ENCODE assay signal across 8 mouse cellular contexts in genomic region chr7:128591345-128592084, GRCm38 (mm10). TPM values are rescaled to one million over a fixed set of nuclear protein-coding genes. Genes with fewer than 3 reads are reported as not detected.
DNase-seq lines count a peak whose midpoint lies in the region; ATAC-seq and TF ChIP-seq lines count a peak whose summit lies in the region.

No protein-coding gene starts in this region.

- H3K9me3 ChIP-seq in hindbrain, embryonic 15.5 days: no peaks in the 10 kb centered on the region

- TF ChIP-seq CTCF in testis, adult 2 months (IDR thresholded peaks at IDR 0.05; ENCODE audit: control insufficient read depth, insufficient read depth, insufficient replicate concordance, low read depth, low read length): no peak

- H3K36me3 ChIP-seq in hindbrain, embryonic 15.5 days: no peaks in the 10 kb centered on the region
- H3K36me3 ChIP-seq in testis, adult 2 months (ENCODE audit: control insufficient read depth, insufficient read depth, low read length): no peaks in the 10 kb centered on the region

- peaks cover 24% of the 10 kb centered on the region for H3K4me1 ChIP-seq in hindbrain, embryonic 15.5 days (replicated peaks)
- peaks cover 7% of the 10 kb centered on the region for H3K4me1 ChIP-seq in testis, adult 2 months (ENCODE audit: control insufficient read depth, insufficient read depth, low read length)

- peak overlapping the region; percentile 55; the same call in 1 of the 2 replicates for H3K4me2 ChIP-seq in hindbrain, embryonic 15.5 days

- H3K27ac ChIP-seq in hindbrain, embryonic 15.5 days (replicated peaks): peak overlapping the region; percentile 81
- H3K27ac ChIP-seq in testis, adult 2 months (ENCODE audit: control insufficient read depth, insufficient read depth, low read depth, low read length): peak overlapping the region; percentile 57; the same call in 1 of the 2 replicates

- no peak for TF ChIP-seq POLR2A in testis, adult 2 months (IDR thresholded peaks at IDR 0.05; ENCODE audit: control insufficient read depth, low read depth, low read length)

- H3K27me3 ChIP-seq in hindbrain, embryonic 15.5 days: no peaks in the 10 kb centered on the region
- H3K27me3 ChIP-seq in testis, adult 2 months (ENCODE audit: control insufficient read depth, insufficient read depth, low read length): no peaks in the 10 kb centered on the region

- no peak overlapping the region for H3K9ac ChIP-seq in hindbrain, embryonic 15.5 days

- no peak overlapping the region for H3K4me3 ChIP-seq in hindbrain, embryonic 15.5 days
- no peak overlapping the region for H3K4me3 ChIP-seq in testis, adult 2 months (ENCODE audit: control insufficient read depth, low read depth, low read length)

- DNase-seq in left cerebral cortex, postnatal 14 days (ENCODE audit: low spot score in 2 of 2): peak; percentile 11 to 37
- no peak for DNase-seq in left cerebral cortex, postnatal 36 days (ENCODE audit: low spot score in 2 of 2)
- peak; percentile 29 for DNase-seq in lung, postnatal 25 days (ENCODE audit: low spot score)
- DNase-seq in spleen, postnatal 10 days (ENCODE audit: low spot score in 2 of 2): no peak
- no peak for DNase-seq in urinary bladder, postnatal 4 days (ENCODE audit: low spot score in 2 of 2)

- intact Hi-C loops in left cerebral cortex, postnatal 14 days (cut with DNase I): loop anchor here (5.0 kb wide), 2 partner anchors 76 to 96 kb away; no protein-coding TSS in a partner anchor
- intact Hi-C loops in left cerebral cortex, postnatal 36 days (cut with DNase I): loop anchor here (5.0 kb wide), 3 partner anchors 76 to 129 kb away; partner anchors contain the start of gene Tial1

- 0 out of 2 replicates have a peak, but pooled peaks have one; percentile 34 for ATAC-seq in erythroid progenitor cell, adult 5-6 weeks (replicated peaks; ENCODE audit: low FRiP score, poor library complexity, severe bottlenecking)
- ATAC-seq in hindbrain, embryonic 15.5 days (ENCODE audit: low FRiP score, low read depth): peak; percentile 70

- WGBS in hindbrain, embryonic 15.5 days: 9% methylated on average over 9 of the region's 9 CpGs

RNA-seq across cellular contexts. Expression of gene Inpp5f, which starts 19.6 kb away (rescaled TPM):
- 100 to 1,000 TPM; 143 to 171 TPM for total RNA-seq in left cerebral cortex, postnatal 14 days (2021)
- total RNA-seq in left cerebral cortex, postnatal 36 days (2021): 10 to 100 TPM; 88.9 to 94.6 TPM
- 1.8 and 3.8 TPM in 2 replicates for total RNA-seq in erythroid progenitor cell, adult 5-6 weeks (2015; ENCODE audit: low replicate concordance)
- 1.0 and 2.2 TPM in 2 replicates for total RNA-seq in erythroid progenitor cell, adult 5-6 weeks (2017; ENCODE audit: low replicate concordance)
- polyA plus RNA-seq in hindbrain, embryonic 15.5 days (2015; fragmentation: Nextera tagmentation; extraction: Ambion mirVana): 400 and 406 TPM in 2 replicates
- 1.4 and 1.5 TPM in 2 replicates for polyA plus RNA-seq in testis, adult 2 months (2012; rRNA removed)

Comparison
In these comparisons a context has a peak if more than half of its experiments do, and no peak if none do; other contexts are left out.
1. DNase-seq: peak in left cerebral cortex, postnatal 14 days (2 of 2) and lung, postnatal 25 days (single experiment); none in left cerebral cortex, postnatal 36 days (0 of 2), spleen, postnatal 10 days (0 of 2) and urinary bladder, postnatal 4 days (0 of 2).
2. RNA of gene Inpp5f, which starts 19.6 kb away (total RNA-seq): 143 to 171 TPM in left cerebral cortex, postnatal 14 days and 88.9 to 94.6 TPM in left cerebral cortex, postnatal 36 days; 1.0 to 3.8 TPM in erythroid progenitor cell, adult 5-6 weeks; every median in the first group is over 10 times any median in the second.